Mouse (Mus musculus) lung, postnatal 0 days (tissue): ENCODE results near the gene Nfic. TPM values are rescaled to one million over a fixed set of nuclear protein-coding genes. Genes with fewer than 3 reads are reported as not detected.
A peak's percentile ranks its signal among the peaks of the same experiment; 100 is the strongest.

Experiments used
- ATAC-seq: fragments of 200-750 bp; cut with Nextera tagmentation; 2 replicates; pipeline ENCODE4 v1.8.0; 2017; ENCODE audit warnings: moderate library complexity
- DNase-seq: peaks from one replicate; pipeline ENCODE4 v3.0.0-alpha.2; 2016; ENCODE audit warnings: low spot score
- H3K27ac ChIP-seq: fragments of 300-500 bp; sonication (generic); 2 replicates; pipeline ENCODE4 v1.5.1; 2014; ENCODE audit warnings: antibody characterized with exemption, mild to moderate bottlenecking, low read length, mixed read lengths
- H3K27me3 ChIP-seq: fragments of 300-500 bp; sonication (generic); replicated peaks from 2 replicates; pipeline ENCODE4 v1.6.1; 2014; ENCODE audit warnings: low read length, mixed read lengths; ENCODE audit not compliant: insufficient read depth
- H3K36me3 ChIP-seq: fragments of 300-500 bp; sonication (generic); 2 replicates; pipeline ENCODE4 v1.6.1; 2014; ENCODE audit warnings: low read length, mixed read lengths; ENCODE audit not compliant: insufficient read depth
- H3K4me1 ChIP-seq: fragments of 300-500 bp; sonication (generic); 2 replicates; pipeline ENCODE4 v1.6.1; 2014; ENCODE audit warnings: antibody characterized with exemption, low read depth, low read length, mixed read lengths; ENCODE audit not compliant: insufficient read depth
- H3K4me2 ChIP-seq: fragments of 300-500 bp; sonication (generic); replicated peaks from 2 replicates; pipeline ENCODE4 v1.6.1; 2014; ENCODE audit warnings: low read depth, mild to moderate bottlenecking, low read length, moderate library complexity, mixed read lengths
- H3K4me3 ChIP-seq: fragments of 300-500 bp; sonication (generic); 2 replicates; pipeline ENCODE4 v1.5.1; 2014; ENCODE audit warnings: low read depth, low read length
- H3K9ac ChIP-seq: fragments of 300-500 bp; sonication (generic); replicated peaks from 2 replicates; pipeline ENCODE4 v1.6.1; 2014; ENCODE audit warnings: low read depth, mild to moderate bottlenecking
- H3K9me3 ChIP-seq: fragments of 300-500 bp; sonication (generic); 2 replicates; pipeline ENCODE4 v1.6.1; 2016; ENCODE audit warnings: low read length, mixed read lengths
- CTCF ChIP-seq: IDR thresholded peaks from 2 replicates; pipeline ENCODE4 v1.5.1; 2016; ENCODE audit warnings: antibody characterized with exemption, mild to moderate bottlenecking
- EP300 ChIP-seq: IDR thresholded peaks from 2 replicates; pipeline ENCODE4 v1.6.1; 2016; ENCODE audit warnings: antibody characterized with exemption, mild to moderate bottlenecking, control low read depth
- WGBS: fragments of 180-500 bp; shearing (Covaris S2); extraction: QIAGEN DNeasy Blood & Tissue Kit; methylation state at CpG from one replicate; pipeline ENCODE4 v1.1.7; 2014; 5-methylcytosine and 5-hydroxymethylcytosine counted together
- polyA plus RNA-seq: library from polyadenylated mRNA; unstranded; fragments of >200 nt; fragmentation: Nextera tagmentation; extraction: Ambion mirVana; gene quantifications from 2 replicates; pipeline ENCODE4 v1.2.1, GENCODE M21; 2015

Gene Nfic
- polyA plus RNA-seq, 1 experiment from 2014 or later: 73.6 TPM

DNA sequence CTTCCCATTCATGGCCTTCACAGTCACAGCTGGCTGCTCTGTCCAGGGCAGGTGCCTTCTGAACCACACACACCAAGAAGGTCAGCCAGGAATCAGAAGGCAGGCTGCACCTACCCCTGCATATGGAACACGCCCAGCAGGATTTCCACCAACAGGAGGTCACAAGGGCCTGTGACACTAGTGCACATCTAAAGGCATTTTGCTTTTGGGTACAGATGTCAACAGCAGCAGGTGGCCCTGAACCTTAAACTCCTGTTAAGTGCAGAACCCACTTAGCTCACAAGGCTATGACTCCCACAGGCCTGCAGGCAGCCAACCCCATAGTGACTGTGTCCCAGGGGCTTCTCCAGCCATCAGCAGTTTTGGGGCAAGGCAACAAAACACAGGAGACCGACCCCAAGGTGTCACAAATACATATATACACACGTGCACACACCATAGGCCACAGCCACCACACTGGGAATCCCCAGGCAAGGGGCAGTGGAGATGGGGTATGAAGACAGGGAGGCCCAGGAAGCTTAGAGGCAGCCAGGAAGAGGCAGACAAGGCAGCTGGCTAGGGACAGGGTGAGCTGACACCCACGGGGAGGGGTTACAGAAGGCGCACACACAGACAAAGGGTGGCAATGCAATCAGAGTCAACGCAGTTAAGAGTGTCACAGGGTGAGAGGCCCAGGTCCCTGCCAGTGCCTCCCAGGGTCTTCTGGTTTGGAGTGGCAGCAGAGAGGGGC, 88.8 kb downstream of the Nfic start:
- DNase-seq (no peak), ATAC-seq (no peak)
- Histone ChIP-seq H3K9ac (no peak overlapping the region), H3K36me3 (peaks cover 37% of the 10 kb centered on the region), H3K9me3 (no peaks in the 10 kb centered on the region), H3K27ac (no peak overlapping the region), H3K4me2 (no peak overlapping the region), H3K27me3 (no peaks in the 10 kb centered on the region), H3K4me1 (peaks cover 17% of the 10 kb centered on the region), H3K4me3 (no peak overlapping the region)
- WGBS: 68% methylated on average over 6 of the region's 6 CpGs
- no peak for TF ChIP-seq CTCF
- TF ChIP-seq EP300: no peak

DNA sequence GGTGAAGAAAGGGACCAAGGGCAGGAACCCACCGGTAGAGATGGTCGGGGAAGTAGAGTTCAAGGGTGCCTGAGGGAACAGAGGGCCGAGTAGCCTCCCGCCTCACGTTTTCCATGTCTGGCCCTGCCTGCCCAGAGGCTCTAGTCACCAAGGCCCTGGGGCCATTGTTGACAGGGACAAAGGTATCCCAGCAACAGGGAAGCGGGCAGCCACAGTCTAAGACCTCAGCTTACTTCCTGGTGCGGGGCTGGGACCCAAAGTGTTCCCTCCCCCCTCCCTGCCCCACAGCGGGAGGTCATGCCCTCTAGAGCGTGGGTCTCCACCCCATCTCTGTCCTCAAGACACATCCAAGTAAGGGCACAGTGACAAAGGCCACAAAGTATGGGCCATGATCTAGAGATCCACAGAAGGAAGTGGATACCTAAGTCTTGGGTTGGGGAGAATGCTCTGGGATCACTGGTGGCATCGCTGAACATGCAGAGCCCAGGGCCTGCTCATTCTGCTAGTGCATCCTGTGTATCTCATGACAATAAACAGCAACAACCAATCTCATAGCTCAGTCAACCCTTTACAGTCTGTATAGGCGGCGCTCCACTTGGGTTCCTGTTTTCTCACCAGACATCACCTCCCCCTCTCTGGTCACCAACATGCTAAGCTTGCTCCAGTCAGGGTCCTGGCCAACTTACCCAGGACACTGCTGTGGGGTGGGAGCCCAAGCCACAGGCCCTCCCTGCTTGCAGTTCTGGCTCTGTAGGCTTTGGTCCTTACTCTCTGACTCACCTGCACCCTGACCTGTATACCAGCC, 89.6 kb downstream of the Nfic start, which contains the start of gene 4930404N11Rik:
4930404N11Rik (minus strand) TSS at position 145 of the 805 bp plus-strand sequence.
- WGBS: 25% methylated on average over 12 of the region's 12 CpGs
- Histone ChIP-seq H3K9ac (no peak within 1 kb of the TSS), H3K4me3 (0 out of 2 replicates have a peak within 1 kb of the TSS, but pooled peaks have one; percentile 17), H3K9me3 (no peaks in the 10 kb centered on the region), H3K36me3 (peaks cover 32% of the 10 kb centered on the region), H3K4me2 (peak within 1 kb of the TSS; percentile 53), H3K4me1 (peaks cover 17% of the 10 kb centered on the region), H3K27me3 (no peaks in the 10 kb centered on the region), H3K27ac (no peak within 1 kb of the TSS)
- TF ChIP-seq EP300 (no peak), CTCF (no peak)
- ATAC-seq (peak; percentile 16; the same call in 1 of the 2 replicates), DNase-seq (peak; percentile 52)

DNA sequence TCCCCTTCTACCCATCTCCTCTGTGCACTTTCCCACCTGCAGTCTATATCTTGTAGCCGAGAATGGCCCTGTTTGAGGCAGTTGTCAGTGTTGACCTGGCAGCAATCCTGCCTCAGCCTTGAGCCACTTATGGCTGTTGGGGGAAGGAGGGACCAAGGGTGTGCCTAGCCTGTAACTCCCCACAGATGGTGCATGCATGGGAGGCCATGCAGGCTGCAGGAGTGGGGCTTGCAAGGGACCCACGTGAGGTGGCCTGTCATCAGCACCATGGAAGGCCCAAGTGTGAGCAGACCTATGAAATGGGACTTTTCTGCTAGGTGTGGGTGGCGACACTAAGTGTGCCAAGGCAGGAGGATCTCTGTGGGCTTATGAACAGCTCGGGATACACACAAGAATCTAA, 90.4 kb downstream of the Nfic start:
- TF ChIP-seq CTCF: no peak
- no peak for TF ChIP-seq EP300
- H3K36me3 ChIP-seq: peaks cover 28% of the 10 kb centered on the region
- H3K9me3 ChIP-seq: no peaks in the 10 kb centered on the region
- no peak overlapping the region for H3K4me3 ChIP-seq
- no peak overlapping the region for H3K27ac ChIP-seq
- H3K9ac ChIP-seq: no peak overlapping the region
- WGBS: 32% methylated on average over 4 of the region's 4 CpGs
- H3K27me3 ChIP-seq: no peaks in the 10 kb centered on the region
- no peak for ATAC-seq
- peaks cover 17% of the 10 kb centered on the region for H3K4me1 ChIP-seq
- no peak overlapping the region; the same call in 1 of the 2 replicates for H3K4me2 ChIP-seq
- no peak for DNase-seq

DNA sequence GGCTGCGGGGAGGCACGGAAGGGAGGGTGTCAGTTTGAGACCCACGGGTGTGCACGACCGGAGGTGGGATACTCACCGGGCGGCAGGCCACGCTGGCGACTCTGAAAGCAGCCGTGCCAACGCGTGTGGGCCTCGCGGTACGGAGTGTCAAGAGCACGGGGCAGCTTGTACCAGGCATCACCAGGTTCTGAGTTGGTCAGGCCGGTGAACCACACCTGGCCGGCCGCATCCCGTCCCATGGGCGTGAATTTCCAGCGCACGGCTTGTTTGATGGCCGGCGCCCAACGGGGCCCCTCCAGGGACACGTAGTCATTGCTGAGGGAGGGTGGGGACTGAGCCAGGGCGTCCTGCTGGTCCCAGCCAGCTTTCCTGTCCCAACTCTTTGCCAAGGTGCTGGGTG, 90.8 kb downstream of the Nfic start:
- Histone ChIP-seq H3K9me3 (no peaks in the 10 kb centered on the region), H3K27me3 (no peaks in the 10 kb centered on the region), H3K4me3 (peak overlapping the region; percentile 17; the same call in 1 of the 2 replicates), H3K27ac (no peak overlapping the region), H3K9ac (no peak overlapping the region), H3K4me1 (peaks cover 17% of the 10 kb centered on the region), H3K4me2 (peak overlapping the region; percentile 53), H3K36me3 (peaks cover 25% of the 10 kb centered on the region)
- TF ChIP-seq EP300 (no peak), CTCF (no peak)
- DNase-seq: no peak
- ATAC-seq: no peak
- 14% methylated on average over 28 of the region's 28 CpGs for WGBS

DNA sequence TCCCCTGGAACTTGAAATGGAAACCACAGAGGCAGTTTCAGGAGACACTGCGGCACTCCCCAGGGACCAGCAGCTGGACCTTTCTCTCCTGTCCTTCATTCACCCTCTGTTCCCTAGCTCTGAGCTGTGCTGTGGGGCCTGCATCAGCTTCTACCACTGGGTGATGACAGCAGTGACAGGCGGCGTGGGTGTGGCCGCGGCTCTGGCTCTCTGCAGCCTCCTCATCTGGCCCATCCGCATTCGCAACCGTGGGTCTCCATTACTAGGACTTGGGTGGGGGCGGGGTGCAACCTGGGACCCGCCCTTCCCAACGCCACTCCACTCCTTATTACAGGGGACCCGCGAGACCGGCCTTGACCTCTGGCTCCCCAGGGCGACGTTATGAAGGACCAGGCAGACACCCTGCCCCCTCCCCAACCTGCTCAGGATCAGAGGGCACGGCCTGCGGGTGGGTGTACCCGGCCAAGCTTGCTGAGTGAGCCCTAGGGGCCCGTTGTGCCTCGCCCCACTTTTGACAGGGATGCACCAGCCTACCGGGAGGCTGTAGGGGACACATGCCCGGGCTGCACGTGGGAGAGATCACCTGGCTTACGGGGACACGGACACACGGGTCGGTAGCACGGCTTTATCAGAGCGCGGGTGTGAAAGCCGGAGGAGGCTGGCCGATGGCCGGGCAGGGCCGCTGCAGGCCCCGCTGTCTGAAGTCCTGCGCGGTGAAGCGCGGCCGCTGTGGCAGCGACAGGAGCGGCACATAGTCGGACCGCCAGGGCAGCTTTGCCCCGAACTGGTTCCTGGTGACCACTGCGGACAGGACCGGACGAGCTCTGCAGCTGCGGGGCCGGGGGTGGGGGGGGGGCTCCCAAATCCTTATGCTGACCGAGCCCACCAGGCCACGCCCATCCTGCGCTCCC, 91.7 kb downstream of the Nfic start:
- TF ChIP-seq EP300 (no peak), CTCF (no peak)
- H3K27ac ChIP-seq: peak overlapping the region; percentile 44; the same call in 1 of the 2 replicates
- no peak for ATAC-seq
- no peaks in the 10 kb centered on the region for H3K27me3 ChIP-seq
- H3K4me1 ChIP-seq: peaks cover 17% of the 10 kb centered on the region
- 0 out of 2 replicates have a peak overlapping the region, but pooled peaks have one; percentile 12 for H3K9ac ChIP-seq
- no peak for DNase-seq
- peaks cover 15% of the 10 kb centered on the region for H3K36me3 ChIP-seq
- H3K9me3 ChIP-seq: no peaks in the 10 kb centered on the region
- H3K4me3 ChIP-seq: peak overlapping the region; percentile 17
- peak overlapping the region; percentile 53 for H3K4me2 ChIP-seq
- WGBS: 15% methylated on average over 44 of the region's 54 CpGs
